Mouse (Mus musculus) CD4-positive helper T cell, adult 2 months (primary cell): ENCODE measurements around the gene Srrd.
A peak's percentile ranks its signal among the peaks of the same experiment; 100 is the strongest.

Experiments used
- DNase-seq: peaks from one replicate; pipeline ENCODE4 v3.0.0-alpha.2; 2012; ENCODE audit warnings: low read depth, missing footprints, low spot score

Gene Srrd

DNA sequence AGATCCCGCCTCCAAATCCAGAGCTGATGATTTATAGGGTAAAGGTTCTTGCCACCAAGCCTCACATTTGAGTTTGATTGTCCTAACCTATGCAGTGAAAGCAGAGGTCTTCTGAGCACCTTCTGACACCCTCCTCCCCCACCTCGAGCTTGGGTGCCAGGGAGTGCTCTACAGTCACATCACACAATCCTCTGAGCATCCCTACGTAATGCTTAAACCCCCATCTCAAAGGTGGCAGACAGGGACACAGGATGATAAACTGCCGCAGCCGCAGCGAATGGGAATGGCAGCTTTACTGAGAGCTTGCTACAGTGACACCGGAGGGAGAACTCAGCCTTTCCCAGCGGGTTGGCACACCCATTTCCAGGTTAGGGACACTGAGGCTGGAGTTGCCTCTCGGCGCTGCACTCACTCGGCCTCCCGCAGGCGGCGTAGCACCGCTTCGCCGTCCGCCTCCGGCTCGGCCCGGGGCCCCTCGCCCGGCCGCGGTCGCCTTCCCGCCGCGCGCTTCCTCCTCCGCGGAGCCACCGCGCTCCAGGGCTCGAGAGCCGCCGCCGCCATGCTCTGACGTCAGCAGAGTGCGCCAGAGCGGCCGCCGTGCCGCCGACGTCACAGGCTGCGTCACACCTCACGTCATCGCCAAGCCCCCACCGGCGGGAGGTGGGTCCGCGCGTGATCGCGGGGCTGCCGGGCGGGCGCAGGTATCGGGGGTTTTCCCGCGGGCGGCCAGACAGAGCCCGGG is at the start of gene Srrd, which contains the start of gene Hps4:
TSS of gene Srrd (minus strand) at position 578 of the 742 bp plus-strand sequence.
TSS of gene Hps4 (plus strand) at position 621 of the 742 bp plus-strand sequence.
- peak; percentile 93 for DNase-seq

GRCm38 (mm10) chr5:112391676-112392323 is 49.0 kb upstream of the Srrd start:
- peak; percentile 38 for DNase-seq

- DNase-seq = peak; percentile 18
Measured at GRCm38 (mm10) chr5:112391002-112391401, 48.2 kb upstream of the Srrd start.

- DNase-seq = no peak
Measured at GRCm38 (mm10) chr5:112389352-112389751, 46.5 kb upstream of the Srrd start.

- DNase-seq = peak; percentile 46
Measured at GRCm38 (mm10) chr5:112385973-112386372, 43.1 kb upstream of the Srrd start.

DNA sequence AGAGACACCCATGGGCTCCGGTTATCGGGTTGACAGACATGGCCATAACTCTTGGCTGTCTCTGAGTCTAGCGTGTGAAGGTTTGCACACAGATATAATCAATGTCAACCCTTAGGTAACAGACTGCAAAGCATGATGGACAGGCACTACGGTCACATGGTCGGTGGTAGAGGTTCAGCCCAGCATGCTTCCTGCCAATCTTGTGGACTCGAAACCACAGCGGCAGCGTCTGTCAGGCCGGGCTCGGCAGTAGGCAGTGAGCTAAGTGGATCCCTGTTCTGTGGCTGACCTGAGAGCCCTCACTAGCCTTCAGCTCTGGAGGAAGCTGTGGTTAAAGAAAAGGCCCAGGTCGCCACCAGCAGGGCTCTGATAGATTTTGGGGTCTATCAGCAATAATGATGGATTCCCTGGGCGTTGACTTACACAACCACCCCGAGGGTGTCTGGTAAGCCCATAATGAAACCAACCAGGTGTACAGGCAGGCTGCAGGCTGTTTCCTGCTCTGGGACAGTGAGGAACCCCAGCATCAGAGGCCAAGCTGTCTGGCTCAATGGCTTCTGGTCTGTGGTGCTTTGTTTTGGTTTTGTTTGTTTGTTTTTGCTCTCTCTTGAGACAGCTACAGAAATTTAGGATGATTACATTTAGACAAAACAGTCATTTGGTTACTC is 42.1 kb upstream of the Srrd start:
- peak; percentile 66 for DNase-seq

DNA sequence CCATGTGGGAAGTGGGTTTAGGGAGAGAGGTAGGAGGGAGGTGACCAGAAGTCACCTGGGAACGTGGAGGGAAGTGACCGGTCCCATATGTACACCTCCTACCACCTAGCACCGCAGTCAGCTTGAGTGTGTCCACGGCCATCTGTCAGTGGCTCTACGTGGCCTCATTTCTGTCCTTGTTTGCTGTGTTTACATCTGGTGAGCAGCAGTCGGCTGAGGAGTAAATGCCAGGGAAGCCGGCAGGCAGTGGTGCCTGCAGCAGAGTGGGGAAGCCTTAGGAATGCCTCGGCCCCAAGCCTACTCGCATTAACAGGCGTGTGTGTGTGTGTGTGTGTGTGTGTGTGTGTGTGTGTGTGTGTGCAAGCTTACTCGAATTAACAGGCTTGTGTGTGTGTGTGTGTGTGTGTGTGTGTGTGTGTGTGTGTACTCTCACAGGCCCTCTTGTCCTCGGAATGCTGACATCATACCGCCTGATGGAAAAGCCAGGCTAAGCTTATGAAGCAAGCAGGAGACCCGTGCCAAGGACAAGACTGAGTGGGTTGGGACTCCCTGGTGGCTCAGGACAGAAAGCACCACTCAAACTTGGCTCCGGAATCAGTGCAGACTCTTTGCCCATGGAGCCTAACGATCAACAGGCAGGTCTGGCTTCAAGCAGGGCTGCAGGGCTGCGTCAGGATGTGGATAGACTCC is 39.9 kb upstream of the Srrd start:
- DNase-seq = no peak

GRCm38 (mm10) chr5:112382042-112382441 is 39.2 kb upstream of the Srrd start:
- DNase-seq = no peak

DNA sequence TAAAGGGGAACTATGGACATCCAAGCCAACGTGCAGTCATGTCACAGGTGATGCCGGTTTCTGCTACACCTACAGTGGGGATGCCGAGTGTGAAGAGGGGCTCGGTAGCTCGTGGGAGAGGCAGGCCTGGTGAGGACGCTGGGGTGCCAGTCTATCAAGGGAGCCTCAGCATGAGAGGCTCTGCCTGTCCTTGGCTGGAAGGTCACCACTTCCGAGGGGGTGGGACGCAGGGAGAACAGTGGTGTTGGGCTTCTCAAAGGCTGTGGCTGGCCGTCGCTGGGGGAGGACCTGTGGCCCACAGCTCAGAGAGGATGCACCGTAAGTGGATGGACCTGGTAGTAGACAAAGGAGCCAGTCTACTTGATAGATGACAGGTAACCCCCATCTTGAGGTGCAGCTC is 38.3 kb upstream of the Srrd start:
- no peak for DNase-seq

GRCm38 (mm10) chr5:112378716-112379115 is 35.9 kb upstream of the Srrd start:
- DNase-seq = no peak

GRCm38 (mm10) chr5:112377380-112377779 is 34.5 kb upstream of the Srrd start:
- no peak for DNase-seq

GRCm38 (mm10) chr5:112376111-112376510 is 33.3 kb upstream of the Srrd start:
- no peak for DNase-seq

GRCm38 (mm10) chr5:112371933-112372332 is 29.1 kb upstream of the Srrd start:
- DNase-seq = no peak

GRCm38 (mm10) chr5:112370236-112370813 is 27.5 kb upstream of the Srrd start:
- DNase-seq = no peak

- DNase-seq = no peak
Measured at GRCm38 (mm10) chr5:112369326-112369725, 26.5 kb upstream of the Srrd start.

- no peak for DNase-seq
Measured at GRCm38 (mm10) chr5:112368666-112369065, 25.8 kb upstream of the Srrd start.

DNA sequence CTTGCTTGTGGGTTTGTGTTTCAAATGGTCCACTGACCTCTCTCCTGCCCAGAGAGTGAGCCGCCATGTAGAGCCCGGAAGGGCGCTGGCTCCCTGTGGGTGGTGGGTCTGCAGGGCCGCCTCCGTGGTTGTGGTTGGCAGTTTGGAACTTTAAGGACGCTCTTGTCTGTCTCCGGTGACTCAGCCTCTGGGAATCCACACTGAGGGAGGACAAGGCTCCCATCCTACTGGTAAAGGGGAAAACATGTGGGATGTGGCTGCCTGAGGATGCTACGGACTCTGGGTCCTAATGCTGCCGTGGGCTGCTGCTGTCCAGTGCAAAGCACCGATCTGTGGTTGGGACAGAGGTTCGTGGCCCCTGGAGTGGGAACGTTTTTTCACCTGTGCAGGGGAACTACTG is 25.1 kb upstream of the Srrd start:
- no peak for DNase-seq

DNA sequence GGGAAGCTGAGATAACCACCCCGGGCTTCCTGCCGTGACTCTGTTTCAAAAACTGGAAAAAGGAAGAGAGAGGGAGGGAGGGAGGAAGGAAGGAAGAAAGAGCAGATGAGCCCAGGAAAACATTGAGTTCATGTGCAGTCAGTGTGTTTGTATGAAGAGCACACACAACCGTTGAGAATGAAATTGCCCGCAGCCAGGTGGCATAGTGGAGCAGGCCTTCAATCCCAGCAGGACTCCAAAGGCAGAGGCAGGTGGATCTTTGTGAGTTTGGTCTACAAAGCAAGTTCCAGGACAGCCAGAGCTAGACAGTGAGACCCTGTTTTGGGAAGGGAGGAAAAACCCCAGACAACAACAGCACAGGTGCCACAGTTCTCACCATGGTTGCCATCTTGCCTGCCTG is 24.5 kb upstream of the Srrd start:
- no peak for DNase-seq

GRCm38 (mm10) chr5:112366879-112367278 is 24.0 kb upstream of the Srrd start:
- DNase-seq = no peak

DNA sequence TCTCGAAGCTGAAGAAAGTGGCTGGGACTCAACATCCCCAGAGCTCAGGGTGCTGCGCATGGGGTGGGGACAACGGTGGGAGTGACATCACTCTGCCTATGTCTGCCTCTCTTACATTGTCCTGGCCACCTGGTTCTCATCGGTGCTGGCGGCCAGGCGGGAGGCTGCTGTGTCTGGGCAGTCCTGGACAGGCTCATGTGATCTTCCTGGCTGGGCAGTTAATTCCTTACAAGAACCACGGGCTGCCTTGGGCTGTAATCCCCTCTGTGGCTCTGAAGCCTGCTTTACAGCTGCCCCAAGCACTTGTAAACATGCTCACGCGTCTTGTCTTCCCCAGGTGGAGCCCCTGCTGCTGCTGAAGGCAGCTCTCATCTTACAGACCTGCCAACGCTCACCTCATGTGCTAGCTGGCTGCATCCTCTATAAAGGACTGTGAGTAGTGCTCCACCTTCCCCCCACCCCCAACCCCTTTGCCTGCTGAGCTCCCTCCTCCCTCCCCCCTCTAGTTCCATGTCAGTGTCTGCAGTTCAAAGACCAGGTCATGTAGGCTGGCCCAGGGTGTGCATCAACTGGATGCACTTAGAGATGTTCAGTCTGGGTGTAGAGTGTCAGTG is 21.5 kb upstream of the Srrd start:
- DNase-seq = no peak

GRCm38 (mm10) chr5:112360077-112360476 is 17.2 kb upstream of the Srrd start:
- DNase-seq = no peak
